Mouse (Mus musculus): Measurements from ENCODE around the gene Ank.

The Ank gene

GRCm38 (mm10) chr15:27496596-27497299, 30.3 kb downstream of the Ank start:
- in situ Hi-C loops (cut with MboI, MseI) = no loop called here

- in situ Hi-C loops (cut with MboI, MseI) = no loop called here
These were observed 31.0 kb downstream of the Ank start for GRCm38 (mm10) chr15:27497300-27497997.

- in situ Hi-C loops (cut with MboI, MseI) = no loop called here
These were observed 31.6 kb downstream of the Ank start for GRCm38 (mm10) chr15:27498078-27498477.

- in situ Hi-C loops (cut with MboI, MseI) = no loop called here
These were observed 33.9 kb downstream of the Ank start for GRCm38 (mm10) chr15:27500390-27500789.

GRCm38 (mm10) chr15:27502338-27502737, 35.9 kb downstream of the Ank start:
- in situ Hi-C loops (cut with MboI, MseI) = no loop called here

- in situ Hi-C loops (cut with MboI, MseI) = no loop called here
These were observed 36.7 kb downstream of the Ank start for GRCm38 (mm10) chr15:27503221-27503620.

GRCm38 (mm10) chr15:27503801-27504730, 37.6 kb downstream of the Ank start:
- in situ Hi-C loops (cut with MboI, MseI) = no loop called here

- in situ Hi-C loops (cut with MboI, MseI) = no loop called here
These were observed 39.8 kb downstream of the Ank start for GRCm38 (mm10) chr15:27506127-27506886.

- in situ Hi-C loops (cut with MboI, MseI) = no loop called here
These were observed 40.6 kb downstream of the Ank start for GRCm38 (mm10) chr15:27506893-27507596.

GRCm38 (mm10) chr15:27508169-27508568, 41.7 kb downstream of the Ank start:
- in situ Hi-C loops (cut with MboI, MseI) = no loop called here

- in situ Hi-C loops (cut with MboI, MseI) = no loop called here
These were observed 42.5 kb downstream of the Ank start for GRCm38 (mm10) chr15:27508982-27509381.

GRCm38 (mm10) chr15:27516927-27517326, 50.5 kb downstream of the Ank start:
- in situ Hi-C loops (cut with MboI, MseI) = no loop called here

- in situ Hi-C loops (cut with MboI, MseI) = no loop called here
These were observed 51.5 kb downstream of the Ank start for GRCm38 (mm10) chr15:27518026-27518425.

GRCm38 (mm10) chr15:27519857-27520256, 53.4 kb downstream of the Ank start:
- in situ Hi-C loops (cut with MboI, MseI) = no loop called here

GRCm38 (mm10) chr15:27525233-27526005, 58.9 kb downstream of the Ank start:
- in situ Hi-C loops (cut with MboI, MseI) = no loop called here

GRCm38 (mm10) chr15:27528896-27529295, 62.4 kb downstream of the Ank start:
- in situ Hi-C loops (cut with MboI, MseI) = no loop called here

- in situ Hi-C loops (cut with MboI, MseI) = no loop called here
These were observed 63.5 kb downstream of the Ank start for GRCm38 (mm10) chr15:27530023-27530422.

GRCm38 (mm10) chr15:27533036-27533435, 66.6 kb downstream of the Ank start:
- in situ Hi-C loops (cut with MboI, MseI) = no loop called here

GRCm38 (mm10) chr15:27535681-27536080, 69.2 kb downstream of the Ank start:
- in situ Hi-C loops (cut with MboI, MseI) = no loop called here

- in situ Hi-C loops (cut with MboI, MseI) = no loop called here
These were observed 69.7 kb downstream of the Ank start for GRCm38 (mm10) chr15:27536186-27536585.
